Mouse (Mus musculus) kidney, adult 2 months (tissue): ENCODE measurements at regions not wholly inside any gene's neighbourhood (a gene's known extent, or its start where the extent isn't known, plus 50 kb on each side); places are given as distances from the start of the nearest gene placed in this dataset.

Experiments
- DNase-seq: peaks from one replicate; pipeline ENCODE4 v3.0.0; 2021
- H3K27ac ChIP-seq: fragments of 200-500 bp; 2 replicates; pipeline ENCODE4 v1.5.1; 2012; ENCODE audit warnings: low read depth, low read length, control low read depth, inconsistent platforms; ENCODE audit not compliant: insufficient read depth
- H3K27me3 ChIP-seq: fragments of 200-500 bp; replicated peaks from 2 replicates; pipeline ENCODE4 v1.6.1; 2012; ENCODE audit warnings: mild to moderate bottlenecking, moderate library complexity, low read length, inconsistent platforms; ENCODE audit not compliant: control insufficient read depth, insufficient read depth
- H3K36me3 ChIP-seq: fragments of 200-500 bp; 2 replicates; pipeline ENCODE4 v1.6.1; 2012; ENCODE audit warnings: mild to moderate bottlenecking, moderate library complexity, low read length, inconsistent platforms; ENCODE audit not compliant: control insufficient read depth, insufficient read depth
- H3K4me1 ChIP-seq: fragments of 200-500 bp; 2 replicates; pipeline ENCODE4 v1.6.1; 2011; ENCODE audit warnings: low read length; ENCODE audit not compliant: control insufficient read depth, insufficient read depth
- H3K4me3 ChIP-seq: fragments of 200-500 bp; 2 replicates; pipeline ENCODE4 v1.5.1; 2011; ENCODE audit warnings: mild to moderate bottlenecking, low read depth, low read length, control low read depth; ENCODE audit not compliant: insufficient read depth
- CTCF ChIP-seq: fragments of 200-500 bp; conservative IDR thresholded peaks from 2 replicates; pipeline ENCODE4 v1.5.1; 2011; ENCODE audit warnings: low read depth, mild to moderate bottlenecking, control low read depth, low read length, moderate library complexity, mixed read lengths; ENCODE audit not compliant: insufficient read depth, insufficient read length
- POLR2A ChIP-seq: fragments of 200-500 bp; IDR thresholded peaks from one replicate; pipeline ENCODE4 v1.6.1; 2011; ENCODE audit warnings: low read depth, low read length, control low read depth
- WGBS: fragments of 180-500 bp; shearing (Covaris S2); methylation state at CpG from one replicate; pipeline ENCODE4 v1.1.7; 2018; 5-methylcytosine and 5-hydroxymethylcytosine counted together

GRCm38 (mm10) chr2:75318190-75318589, 340.9 kb upstream of the Hnrnpa3 start:
- H3K4me1 ChIP-seq = no peaks in the 10 kb centered on the region
- no peaks in the 10 kb centered on the region for H3K36me3 ChIP-seq
- H3K27me3 ChIP-seq = no peaks in the 10 kb centered on the region
- no peak overlapping the region for H3K27ac ChIP-seq
- no peak overlapping the region for H3K4me3 ChIP-seq
- no peak for DNase-seq
- 70% methylated on average over 5 of the region's 5 CpGs for WGBS
- no peak for TF ChIP-seq POLR2A
- peak; percentile 24; the same call in 1 of the 2 replicates for TF ChIP-seq CTCF

DNA sequence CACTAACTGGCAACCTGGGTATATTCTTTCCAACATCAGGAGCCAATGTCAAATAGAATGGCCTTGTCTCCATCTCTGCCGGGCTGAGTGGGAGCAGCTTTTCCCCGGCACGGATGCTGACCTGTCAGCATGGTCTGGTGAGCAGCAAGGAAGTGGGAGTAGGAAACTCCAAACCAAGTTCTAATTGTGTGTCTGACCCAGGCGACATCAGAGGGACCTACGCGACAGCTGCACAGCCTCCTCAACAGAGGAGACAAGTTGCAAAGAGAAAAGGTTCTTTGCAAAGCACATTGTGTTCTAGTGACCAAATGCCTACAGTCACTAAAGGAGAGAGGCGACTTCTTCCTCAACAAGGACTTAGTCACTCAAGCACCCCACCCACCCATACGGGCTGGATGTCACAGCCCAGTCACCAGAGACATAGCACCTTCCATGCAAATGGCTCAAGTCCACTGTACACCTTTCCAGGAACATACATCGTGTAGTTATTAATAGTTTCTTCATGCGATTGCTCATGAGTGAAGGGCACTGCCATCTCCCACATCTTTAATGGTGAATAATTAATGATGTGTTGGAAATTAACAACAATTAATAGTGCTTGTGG, 334.8 kb upstream of the Hnrnpa3 start:
- Histone ChIP-seq H3K36me3 (no peaks in the 10 kb centered on the region), H3K27ac (no peak overlapping the region), H3K27me3 (no peaks in the 10 kb centered on the region), H3K4me1 (peaks cover 4% of the 10 kb centered on the region; the same call in 1 of the 2 replicates), H3K4me3 (no peak overlapping the region)
- DNase-seq = peak; percentile 13
- 26% methylated on average over 10 of the region's 10 CpGs for WGBS
- no peak for TF ChIP-seq CTCF
- TF ChIP-seq POLR2A = no peak

GRCm38 (mm10) chr2:75329598-75329997, 329.5 kb upstream of the Hnrnpa3 start:
- Histone ChIP-seq H3K36me3 (no peaks in the 10 kb centered on the region), H3K4me1 (no peaks in the 10 kb centered on the region; the same call in 1 of the 2 replicates), H3K4me3 (no peak overlapping the region), H3K27ac (no peak overlapping the region), H3K27me3 (no peaks in the 10 kb centered on the region)
- WGBS = 59% methylated on average over 2 of the region's 2 CpGs
- no peak for TF ChIP-seq CTCF
- no peak for DNase-seq

- Histone ChIP-seq H3K27ac (no peak overlapping the region), H3K36me3 (no peaks in the 10 kb centered on the region), H3K27me3 (no peaks in the 10 kb centered on the region), H3K4me3 (no peak overlapping the region), H3K4me1 (no peaks in the 10 kb centered on the region)
- 71% methylated on average over 2 of the region's 2 CpGs for WGBS
- TF ChIP-seq CTCF = no peak
- TF ChIP-seq POLR2A = no peak
- no peak for DNase-seq
Observed at GRCm38 (mm10) chr2:75341310-75341709, 317.8 kb upstream of the Hnrnpa3 start.

- H3K27me3 ChIP-seq = no peaks in the 10 kb centered on the region
- DNase-seq = no peak
- TF ChIP-seq CTCF (no peak), POLR2A (no peak)
- no peak overlapping the region for H3K4me3 ChIP-seq
- no peak overlapping the region for H3K27ac ChIP-seq
- no peaks in the 10 kb centered on the region for H3K36me3 ChIP-seq
- 76% methylated on average over 6 of the region's 6 CpGs for WGBS
- no peaks in the 10 kb centered on the region for H3K4me1 ChIP-seq
Observed at GRCm38 (mm10) chr2:75341726-75342280, 317.3 kb upstream of the Hnrnpa3 start.

DNA sequence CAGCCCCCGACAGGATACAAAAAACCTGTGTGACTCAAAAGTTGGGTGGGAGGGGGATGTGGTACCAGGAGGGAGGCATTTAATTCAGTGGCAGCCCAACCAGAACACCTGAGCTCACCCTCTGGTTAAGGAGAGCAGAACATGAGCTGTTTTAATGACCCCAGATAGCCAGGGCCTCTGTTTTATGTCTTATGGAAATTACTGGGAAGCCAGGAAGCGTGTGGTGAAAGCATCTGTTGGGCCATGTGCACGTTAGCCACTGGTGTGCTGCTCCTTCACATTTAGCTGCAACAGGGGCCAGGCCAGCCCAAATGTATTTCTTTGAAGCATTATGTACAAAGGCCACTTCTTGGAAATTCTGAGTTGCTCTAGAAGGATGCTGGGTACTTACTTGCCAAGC, 308.2 kb upstream of the Hnrnpa3 start:
- H3K4me3 ChIP-seq = no peak overlapping the region
- no peaks in the 10 kb centered on the region for H3K27me3 ChIP-seq
- DNase-seq = no peak
- no peaks in the 10 kb centered on the region for H3K36me3 ChIP-seq
- no peak for TF ChIP-seq POLR2A
- no peak for TF ChIP-seq CTCF
- H3K4me1 ChIP-seq = no peaks in the 10 kb centered on the region
- H3K27ac ChIP-seq = no peak overlapping the region
- 55% methylated on average over 3 of the region's 3 CpGs for WGBS

GRCm38 (mm10) chr2:75351965-75352364, 307.1 kb upstream of the Hnrnpa3 start:
- TF ChIP-seq CTCF (no peak), POLR2A (no peak)

More at GRCm38 (mm10) chr2:75351965-75352364, 307.1 kb upstream of the Hnrnpa3 start:
- Histone ChIP-seq H3K4me3 (no peak overlapping the region), H3K4me1 (no peaks in the 10 kb centered on the region), H3K27me3 (no peaks in the 10 kb centered on the region), H3K36me3 (no peaks in the 10 kb centered on the region), H3K27ac (no peak overlapping the region)
- 94% methylated on average over 5 of the region's 5 CpGs for WGBS
- DNase-seq = no peak
